Mouse (Mus musculus) lung, postnatal 25 days (tissue): ENCODE results near the gene Pola1.

Experiments
- DNase-seq: peaks from one replicate; pipeline ENCODE4 v3.0.0; 2022; ENCODE audit warnings: low spot score

Gene Pola1

GRCm38 (mm10) chrX:93631657-93632449, at the start of gene Pola1:
Gene Pola1, minus strand, starts transcription at chrX:93632155.
- DNase-seq = peak; percentile 89

- no peak for DNase-seq
Observed at GRCm38 (mm10) chrX:93676228-93676627, 44.3 kb upstream of the Pola1 start.

DNA sequence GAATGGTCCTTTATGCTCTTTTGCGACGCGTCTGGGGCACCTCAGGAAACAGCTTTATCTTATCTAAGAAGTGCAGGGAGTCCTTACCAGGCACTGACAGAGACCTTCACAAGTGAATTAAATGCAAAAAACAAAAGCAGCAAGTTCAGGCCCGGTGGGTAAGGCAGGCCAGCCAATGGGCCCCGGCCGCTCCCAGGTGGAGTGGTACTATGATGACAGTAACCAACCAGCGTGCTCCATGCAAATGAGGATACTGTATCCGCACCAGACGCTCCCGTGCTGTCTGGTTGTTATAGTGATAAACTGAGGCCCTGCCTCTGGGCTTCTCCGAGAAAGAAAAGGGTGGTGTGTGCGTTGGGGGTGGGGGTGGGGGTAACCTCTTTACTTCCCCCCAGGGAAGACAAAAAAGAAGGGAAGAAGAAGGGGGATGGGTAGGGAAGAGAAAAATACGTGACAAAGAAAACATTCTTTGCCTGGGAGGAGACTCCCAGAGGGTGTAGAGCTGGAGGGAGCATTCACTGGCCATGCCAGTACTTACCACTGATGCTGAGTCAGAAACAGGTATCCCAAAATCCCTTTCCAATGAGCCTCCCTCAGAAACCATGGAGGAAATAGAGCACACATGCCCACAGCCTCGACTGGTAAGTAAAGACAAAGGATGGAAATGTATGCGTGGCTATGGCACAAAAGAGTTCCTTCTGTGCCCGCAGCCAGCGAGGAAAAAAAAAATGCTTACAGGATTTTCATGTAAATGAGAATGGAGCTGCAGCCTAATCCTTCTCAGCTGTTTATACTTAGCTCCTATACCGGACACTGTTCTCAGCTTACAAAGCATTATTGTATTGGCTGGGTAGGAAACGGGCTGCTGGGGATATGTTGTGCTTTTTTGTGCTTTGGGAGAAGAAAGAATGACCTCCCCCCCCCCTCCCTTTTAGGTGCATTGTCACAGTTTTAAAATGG, 43.2 kb upstream of the Pola1 start:
- DNase-seq = peak; percentile 29

DNA sequence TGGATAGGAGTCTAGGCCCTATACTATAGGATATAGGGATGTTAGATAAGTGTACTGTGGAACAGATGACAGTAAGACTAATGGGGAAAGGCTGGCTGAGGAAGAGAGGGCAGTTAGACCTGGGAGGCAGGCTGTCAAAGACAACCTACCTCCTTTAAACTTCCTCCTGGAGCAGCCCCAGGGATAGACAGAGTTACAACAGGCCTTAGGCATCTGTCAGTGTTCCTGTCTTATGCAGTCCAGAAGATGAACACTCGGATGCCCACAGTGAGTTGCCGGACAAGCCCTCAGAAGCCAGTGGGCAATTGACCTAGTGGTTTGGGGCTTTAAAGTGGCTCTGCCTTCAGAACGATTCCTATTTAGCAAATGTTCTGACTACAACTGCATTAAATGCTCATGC, 42.5 kb upstream of the Pola1 start:
- DNase-seq = no peak

- DNase-seq = no peak
Observed at GRCm38 (mm10) chrX:93664787-93665186, 32.8 kb upstream of the Pola1 start.

DNA sequence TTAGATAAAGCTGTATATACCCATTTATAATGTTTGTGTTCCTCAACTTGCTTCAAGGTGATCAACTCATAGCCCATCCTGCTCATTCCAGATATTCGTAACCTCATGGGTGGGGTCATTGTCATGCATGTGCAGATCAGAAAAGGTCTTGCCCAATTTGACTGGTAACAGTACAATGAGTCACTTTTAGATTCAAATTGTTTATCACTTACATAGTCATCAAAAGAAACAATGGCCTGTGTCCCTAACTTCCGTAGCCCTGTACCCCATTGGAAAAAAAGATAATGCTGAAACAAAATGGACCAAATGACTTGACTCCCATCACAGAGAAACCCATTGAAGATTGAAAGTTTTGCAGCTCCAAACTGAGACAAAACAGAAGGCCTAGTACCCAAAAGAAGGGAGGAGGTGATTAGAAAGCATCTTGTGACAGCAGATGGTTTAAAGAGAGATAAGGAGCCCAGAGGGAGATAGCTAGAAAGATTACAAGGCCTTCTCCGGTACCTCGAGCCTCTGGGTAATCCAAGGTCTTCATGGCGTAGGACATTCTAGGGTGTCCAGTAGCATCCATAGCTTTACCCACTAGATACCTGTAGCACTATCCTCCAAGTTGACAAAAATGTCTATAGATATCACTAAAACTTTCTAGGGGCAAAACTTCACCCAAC, 32.1 kb upstream of the Pola1 start:
- DNase-seq = no peak

- no peak for DNase-seq
Observed at GRCm38 (mm10) chrX:93655153-93655552, 23.2 kb upstream of the Pola1 start.

DNA sequence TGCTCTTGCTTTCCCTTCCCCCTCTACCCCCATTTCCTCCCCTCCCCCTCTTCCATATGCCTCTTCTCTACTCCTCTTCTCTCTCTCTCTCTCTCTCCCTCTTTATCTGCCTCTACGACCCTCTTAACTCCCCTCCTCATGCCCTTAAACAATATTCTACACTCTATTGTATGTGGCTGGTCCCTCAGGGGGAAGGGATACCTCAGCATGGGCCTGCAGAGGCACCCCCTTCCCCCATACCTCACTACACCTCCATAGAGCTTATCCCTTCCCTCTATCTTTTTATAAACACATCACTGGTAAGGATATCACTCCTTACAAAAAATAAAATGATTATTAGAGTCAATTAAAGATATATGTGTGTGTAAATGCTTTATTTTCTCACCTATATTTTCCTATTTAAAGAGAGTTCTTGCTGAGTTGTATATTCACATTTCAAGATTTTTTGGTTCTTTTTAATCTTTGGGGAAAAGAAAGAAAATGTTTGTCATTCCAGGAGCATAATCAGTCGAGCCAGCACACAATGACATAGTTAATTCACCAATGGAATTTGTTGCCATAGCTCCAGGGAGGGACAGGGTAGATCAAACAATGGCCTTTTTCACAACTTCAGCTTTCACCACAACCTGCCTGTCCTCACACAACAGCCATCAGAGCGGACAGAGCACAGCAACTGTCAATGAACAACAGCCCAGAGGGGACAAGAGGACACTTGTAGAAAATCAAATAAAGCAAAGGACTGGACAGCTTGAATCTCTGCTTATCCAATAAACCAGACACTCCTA, 22.5 kb upstream of the Pola1 start, which contains the start of gene Pcyt1b:
Gene Pcyt1b (plus strand): TSS at position 646 of the 785 bp plus-strand sequence.
- DNase-seq = no peak

DNA sequence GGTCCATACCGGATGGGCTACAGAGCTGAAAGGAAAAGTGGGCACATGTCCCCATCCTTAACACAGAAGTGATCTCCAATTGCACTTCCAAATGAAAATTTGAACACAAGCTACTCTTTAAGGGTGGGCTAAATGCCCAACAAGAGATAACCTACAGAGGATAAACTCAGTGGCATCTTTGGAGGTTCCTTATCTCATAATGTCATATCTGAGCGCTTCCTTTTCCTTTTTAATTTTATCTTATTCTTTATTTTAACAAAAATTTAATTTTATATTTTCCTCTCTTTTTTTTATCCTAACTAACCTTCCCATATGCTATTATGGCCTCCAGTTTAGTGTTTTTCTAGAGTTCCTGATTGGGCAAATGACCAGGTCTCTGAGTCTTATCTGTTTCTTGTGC, 18.8 kb upstream of the Pola1 start:
- no peak for DNase-seq

GRCm38 (mm10) chrX:93644022-93644421, 12.1 kb upstream of the Pola1 start:
- DNase-seq = no peak

DNA sequence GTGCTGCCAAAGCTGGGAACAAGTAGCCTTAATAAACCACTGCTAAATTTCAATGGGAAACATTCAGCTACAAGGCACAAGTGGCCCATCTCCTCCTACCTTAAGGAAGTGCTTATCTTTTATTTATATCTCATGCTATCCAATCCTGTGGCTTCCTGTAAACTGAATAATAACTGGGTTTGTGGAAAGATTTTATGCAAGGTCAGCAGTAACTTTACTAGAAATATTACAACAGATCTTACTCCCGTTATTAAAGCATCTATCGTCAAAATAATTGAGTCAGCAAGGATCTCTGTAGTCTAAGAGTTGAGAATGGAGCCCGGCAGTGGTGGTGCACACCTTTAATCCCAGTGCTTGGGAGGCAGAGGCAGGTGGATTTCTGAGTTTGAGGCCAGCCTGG, 11.6 kb upstream of the Pola1 start:
- no peak for DNase-seq

DNA sequence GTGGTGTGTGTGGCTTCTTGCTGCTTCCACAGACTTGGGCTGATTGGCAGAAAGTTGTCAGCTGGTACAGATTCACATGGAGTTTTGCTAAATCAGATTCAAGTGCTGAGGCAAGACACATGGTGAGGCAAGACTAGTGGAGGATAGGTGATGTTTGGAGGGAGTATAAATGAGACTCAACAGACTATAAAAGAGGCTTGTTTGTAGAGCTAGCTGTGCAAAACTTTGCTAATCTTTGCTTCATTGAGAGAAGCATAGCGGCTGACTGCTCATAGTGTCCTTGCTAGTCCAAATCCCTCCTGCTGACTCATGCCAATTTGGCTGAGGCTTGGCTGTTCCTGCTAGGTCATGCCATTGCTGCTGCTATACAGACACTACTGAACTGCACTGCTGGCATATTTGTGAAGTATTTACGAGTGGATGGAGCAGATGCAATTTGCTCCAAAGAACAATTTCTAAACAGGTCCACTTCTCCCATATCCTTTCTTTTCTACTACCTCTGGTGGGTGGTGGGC, 3.0 kb upstream of the Pola1 start:
- no peak for DNase-seq

- DNase-seq = no peak
Observed at GRCm38 (mm10) chrX:93630256-93630655, 1.7 kb downstream of the Pola1 start.

- no peak for DNase-seq
Observed at GRCm38 (mm10) chrX:93602214-93602613, 29.7 kb downstream of the Pola1 start.

- DNase-seq = no peak
Observed at GRCm38 (mm10) chrX:93594283-93594682, 37.7 kb downstream of the Pola1 start.

DNA sequence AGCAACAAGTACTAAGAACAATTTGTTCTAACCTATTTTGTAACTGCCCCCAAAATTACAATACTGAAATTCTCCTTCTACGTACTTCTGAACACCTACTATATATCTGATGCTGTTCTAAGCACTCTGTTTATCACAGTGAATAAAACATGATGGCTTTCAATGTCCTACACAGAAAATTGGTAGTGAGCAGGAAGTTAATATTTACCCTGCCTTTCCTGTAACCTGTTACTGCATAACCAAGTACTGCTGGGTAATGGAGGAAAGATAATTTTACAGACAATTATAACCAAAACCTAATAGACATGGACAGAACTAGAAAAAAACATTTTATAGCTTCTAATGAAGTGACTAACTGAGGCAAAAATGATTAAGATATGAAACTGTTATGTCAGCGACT, 51.0 kb downstream of the Pola1 start:
- DNase-seq = no peak

- DNase-seq = no peak
Observed at GRCm38 (mm10) chrX:93557171-93557570, 74.8 kb downstream of the Pola1 start.

- no peak for DNase-seq
Observed at GRCm38 (mm10) chrX:93539779-93540178, 92.2 kb downstream of the Pola1 start.

DNA sequence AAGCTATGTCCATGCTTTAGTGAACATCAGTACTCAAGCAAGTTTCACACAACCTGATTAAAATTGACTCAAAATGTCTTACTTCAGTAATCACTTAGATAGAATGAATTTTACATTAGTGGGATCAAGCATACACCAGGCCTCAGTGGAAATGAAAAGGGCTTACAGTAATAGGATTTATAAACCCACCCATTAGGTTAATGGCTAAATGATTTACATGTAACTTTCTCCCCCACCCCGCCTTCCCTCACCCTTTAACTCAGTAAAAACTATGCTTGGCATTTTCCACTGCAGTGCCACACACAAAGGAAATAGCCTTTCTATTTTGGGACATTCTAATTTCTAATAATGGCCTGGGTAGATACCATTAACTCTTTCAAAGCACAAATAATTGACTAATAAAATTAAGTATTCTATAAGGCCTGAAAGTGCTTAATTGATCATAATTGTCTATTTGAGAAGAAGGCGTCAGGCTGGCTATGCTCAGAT, 129.0 kb downstream of the Pola1 start:
- no peak for DNase-seq

DNA sequence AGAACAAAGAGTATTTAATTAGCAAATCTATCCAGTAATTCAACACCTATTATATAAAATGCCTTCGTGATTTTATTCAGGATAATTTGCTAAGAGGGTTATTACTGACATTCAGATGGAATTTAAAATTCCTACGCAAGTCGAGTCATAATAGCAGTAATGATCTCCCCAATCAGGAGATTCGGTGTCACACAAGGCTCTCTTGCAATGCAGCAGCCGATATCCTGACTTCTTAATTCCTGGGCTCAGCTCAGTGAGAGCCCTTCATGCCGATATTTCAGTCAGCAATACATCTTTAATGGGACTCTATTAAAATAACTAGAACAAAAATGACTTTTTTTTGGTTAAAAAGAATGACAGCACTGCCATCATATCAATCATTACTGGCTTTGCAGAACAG, 134.4 kb downstream of the Pola1 start:
- no peak for DNase-seq

GRCm38 (mm10) chrX:93465711-93466110, 166.2 kb downstream of the Pola1 start:
- DNase-seq = peak; percentile 4
